Mouse (Mus musculus) heart, adult 2 months (tissue): ENCODE measurements around the gene Ccdc77.

ENCODE experiments used
- CTCF ChIP-seq: fragments of 200-600 bp; IDR thresholded peaks from 2 replicates; pipeline ENCODE4 v1.8.1; 2022; ENCODE audit warnings: antibody characterized with exemption, mild to moderate bottlenecking, moderate library complexity
- EP300 ChIP-seq: fragments of 200-500 bp; IDR thresholded peaks from 2 replicates; pipeline ENCODE4 v1.6.1; 2011; ENCODE audit warnings: low read depth, low read length, control low read depth; ENCODE audit not compliant: insufficient read depth
- POLR2A ChIP-seq: fragments of 200-500 bp; IDR thresholded peaks from 2 replicates; pipeline ENCODE4 v1.6.1; 2011; ENCODE audit warnings: mild to moderate bottlenecking, low read depth, low read length, control low read depth; ENCODE audit not compliant: insufficient read depth

GRCm38 (mm10) chr6:120395622-120396345 is 31.6 kb upstream of the Ccdc77 start:
- TF ChIP-seq CTCF (no peak), EP300 (no peak), POLR2A (no peak)
